Mouse (Mus musculus) monocyte, adult 2 months (primary cell): Measurements from ENCODE around the gene Txnl4b.

Source experiments
- DNase-seq, 2 experiments: peaks; one replicate each; pipeline ENCODE4 v3.0.0; 2022; ENCODE audit warnings: low spot score in 2 of 2, low read depth in 1 of 2

The Txnl4b gene

GRCm38 (mm10) chr8:109565498-109566333 lies at the start of gene Txnl4b, which contains the start of gene Dhx38:
Gene Txnl4b (plus strand): TSS chr8:109565892.
Gene Dhx38 (minus strand): TSS chr8:109565861.
- DNase-seq: peak; percentile 95 to 96

GRCm38 (mm10) chr8:109524008-109524407 lies 41.7 kb upstream of the Txnl4b start:
- no peak for DNase-seq

- peak in 1 of 2 experiments; percentile 35 for DNase-seq
Observed at GRCm38 (mm10) chr8:109535140-109535990, 30.3 kb upstream of the Txnl4b start.

- DNase-seq: peak in 1 of 2 experiments; percentile 36
Observed at GRCm38 (mm10) chr8:109536703-109537102, 29.0 kb upstream of the Txnl4b start.

- DNase-seq: no peak
Observed at GRCm38 (mm10) chr8:109542165-109542564, 23.5 kb upstream of the Txnl4b start.

- DNase-seq: no peak
Observed at GRCm38 (mm10) chr8:109542748-109543519, 22.8 kb upstream of the Txnl4b start.

GRCm38 (mm10) chr8:109544049-109544448 lies 21.6 kb upstream of the Txnl4b start:
- no peak for DNase-seq

- no peak for DNase-seq
Observed at GRCm38 (mm10) chr8:109551663-109552062, 14.0 kb upstream of the Txnl4b start.

- DNase-seq: no peak
Observed at GRCm38 (mm10) chr8:109563881-109564280, 1.8 kb upstream of the Txnl4b start.

- DNase-seq: no peak
Observed at GRCm38 (mm10) chr8:109564766-109565165, 926 bp upstream of the Txnl4b start.

GRCm38 (mm10) chr8:109571139-109571538 lies 5.4 kb downstream of the Txnl4b start:
- no peak for DNase-seq

GRCm38 (mm10) chr8:109576311-109576710 lies 10.6 kb downstream of the Txnl4b start:
- DNase-seq: no peak

- DNase-seq: peak in 1 of 2 experiments; percentile 13
Observed at GRCm38 (mm10) chr8:109578900-109579301, 13.2 kb downstream of the Txnl4b start, which contains the start of gene Hp. Gene Hp (minus strand): TSS chr8:109579172.

- DNase-seq: no peak
Observed at GRCm38 (mm10) chr8:109584293-109584692, 18.6 kb downstream of the Txnl4b start.

GRCm38 (mm10) chr8:109584830-109585229 lies 19.1 kb downstream of the Txnl4b start:
- DNase-seq: no peak

GRCm38 (mm10) chr8:109585652-109586051 lies 20.0 kb downstream of the Txnl4b start:
- DNase-seq: peak in 1 of 2 experiments; percentile 22

- no peak for DNase-seq
Observed at GRCm38 (mm10) chr8:109586972-109587504, 21.3 kb downstream of the Txnl4b start.

GRCm38 (mm10) chr8:109590901-109591300 lies 25.2 kb downstream of the Txnl4b start:
- DNase-seq: no peak

- no peak for DNase-seq
Observed at GRCm38 (mm10) chr8:109591367-109591766, 25.7 kb downstream of the Txnl4b start.

- no peak for DNase-seq
Observed at GRCm38 (mm10) chr8:109592164-109592563, 26.5 kb downstream of the Txnl4b start.
